Mouse (Mus musculus) liver, postnatal 0 days (tissue): Measurements from ENCODE around the gene Uhrf1.

Experiments used
- CTCF ChIP-seq: sonication (generic); IDR thresholded peaks from 2 replicates; pipeline ENCODE4 v1.5.1; 2016; ENCODE audit warnings: antibody characterized with exemption, low read depth
- EP300 ChIP-seq: IDR thresholded peaks from 2 replicates; pipeline ENCODE4 v1.6.1; 2016; ENCODE audit warnings: antibody characterized with exemption, low read depth, mild to moderate bottlenecking

DNA sequence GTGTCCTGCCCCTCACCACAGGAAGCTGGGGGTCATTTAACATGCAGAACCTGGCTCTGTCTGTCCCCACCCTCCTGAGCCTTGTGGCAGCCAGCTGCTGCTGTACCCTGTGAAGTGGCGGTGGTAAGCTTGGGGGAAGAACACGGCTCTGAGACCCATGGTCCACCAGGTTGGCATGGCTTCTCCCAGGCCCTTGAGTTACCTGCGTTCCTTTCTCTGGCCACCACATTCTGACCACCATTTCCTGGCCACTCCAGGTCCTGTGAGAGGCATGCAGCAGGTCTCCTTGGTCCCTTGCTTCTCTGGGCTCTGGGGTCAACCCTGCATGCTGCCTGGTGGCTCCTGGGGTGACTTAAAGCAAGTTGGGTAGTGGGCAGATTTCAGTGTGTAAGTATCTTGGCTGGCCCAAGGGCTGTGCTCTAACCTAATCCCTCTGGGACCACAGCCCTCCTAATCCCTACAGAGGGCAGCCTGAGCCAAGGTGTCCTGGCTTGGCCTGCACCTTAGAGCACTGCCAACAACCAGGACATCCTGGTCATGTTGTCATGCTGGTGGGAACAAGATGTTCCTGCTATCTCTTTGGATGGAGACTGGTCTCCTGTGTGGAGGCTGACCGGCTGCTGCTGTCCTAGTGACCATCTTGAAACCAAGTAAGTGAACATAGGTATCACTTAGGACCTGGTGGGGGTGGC is 10.4 kb upstream of the Uhrf1 start, which contains the start of gene Plin3:
- TF ChIP-seq EP300: no peak
- TF ChIP-seq CTCF: no peak
